Mouse (Mus musculus): ENCODE results near the gene E130308A19Rik. TPM values are rescaled to one million over a fixed set of nuclear protein-coding genes. Genes with fewer than 3 reads are reported as not detected.
"Not testable (repeated sequence)": the region's sequence is repeated elsewhere in the genome, so short reads cannot be mapped to it uniquely, and the experiment has no call there.

E130308A19Rik gene
- polyA plus RNA-seq, 1 experiment from 2014 or later = 16.4 TPM

DNA sequence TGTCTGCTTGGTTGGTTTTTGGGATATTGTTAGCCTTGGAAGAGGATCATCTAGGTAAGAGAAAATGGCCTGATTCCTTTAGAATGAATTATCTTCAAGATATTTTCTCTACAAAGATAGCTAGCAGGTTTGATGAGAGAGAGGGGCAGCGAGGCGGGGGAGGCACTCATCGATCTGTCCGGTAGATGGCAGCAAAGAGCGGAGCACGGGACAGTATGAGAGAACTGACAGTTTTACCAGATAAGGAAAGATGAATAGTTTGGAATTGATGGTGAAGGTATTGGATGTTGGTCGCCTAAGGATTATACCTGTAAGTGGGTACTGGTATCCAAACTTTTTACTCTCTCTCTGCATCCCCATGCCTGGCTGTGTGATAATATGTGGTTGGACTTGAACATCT is 160.7 kb downstream of the E130308A19Rik start:
- WGBS = 0% methylated on average over 7 of the region's 7 CpGs
- TF ChIP-seq EP300 (IDR thresholded peaks at IDR 0.05) (no peak), CTCF (IDR thresholded peaks at IDR 0.05) (peak; percentile 98)
- H3K4me3 ChIP-seq (ENCODE audit: low read depth, low read length) = no peak overlapping the region

GRCm38 (mm10) chr4:59787126-59787525 is 161.1 kb downstream of the E130308A19Rik start:
- no peak overlapping the region for H3K9ac ChIP-seq (replicated peaks; ENCODE audit: low read depth)
- peaks cover 4% of the 10 kb centered on the region; the same call in 1 of the 2 replicates for H3K4me1 ChIP-seq (ENCODE audit: insufficient read depth, low read depth, low read length)
- no peak overlapping the region for H3K4me3 ChIP-seq (ENCODE audit: low read depth, low read length)
- no peak overlapping the region for H3K27ac ChIP-seq (ENCODE audit: low read length)
- H3K9me3 ChIP-seq (ENCODE audit: low read length) = no peaks in the 10 kb centered on the region
- peak; percentile 74 for DNase-seq (ENCODE audit: low spot score)
- H3K27me3 ChIP-seq (replicated peaks; ENCODE audit: insufficient read depth, low read length) = no peaks in the 10 kb centered on the region
- no peaks in the 10 kb centered on the region for H3K36me3 ChIP-seq (ENCODE audit: insufficient read depth, low read length)
- WGBS = 41% methylated on average over 6 of the region's 6 CpGs
- peak; percentile 8; the same call in 1 of the 2 replicates for ATAC-seq
- H3K4me2 ChIP-seq (replicated peaks; ENCODE audit: low read depth, low read length) = no peak overlapping the region
- peak; percentile 76 for TF ChIP-seq EP300 (IDR thresholded peaks at IDR 0.05)
- no peak for TF ChIP-seq CTCF (IDR thresholded peaks at IDR 0.05)

More for the DNA sequence above, 160.7 kb downstream of the E130308A19Rik start:
- Histone ChIP-seq H3K4me2 (replicated peaks; ENCODE audit: low read depth, low read length) (no peak overlapping the region), H3K27me3 (replicated peaks; ENCODE audit: insufficient read depth, low read length) (no peaks in the 10 kb centered on the region), H3K27ac (ENCODE audit: low read length) (no peak overlapping the region), H3K9ac (replicated peaks; ENCODE audit: low read depth) (no peak overlapping the region), H3K9me3 (ENCODE audit: low read length) (no peaks in the 10 kb centered on the region), H3K4me1 (ENCODE audit: insufficient read depth, low read depth, low read length) (peaks cover 4% of the 10 kb centered on the region; the same call in 1 of the 2 replicates), H3K36me3 (ENCODE audit: insufficient read depth, low read length) (no peaks in the 10 kb centered on the region)
- ATAC-seq = peak; percentile 34; the same call in 1 of the 2 replicates
- DNase-seq (ENCODE audit: low spot score) = peak; percentile 67

- Histone ChIP-seq H3K27me3 (replicated peaks; ENCODE audit: insufficient read depth, low read length) (no peaks in the 10 kb centered on the region), H3K9me3 (ENCODE audit: low read length) (no peaks in the 10 kb centered on the region), H3K36me3 (ENCODE audit: insufficient read depth, low read length) (no peaks in the 10 kb centered on the region), H3K4me3 (ENCODE audit: low read depth, low read length) (no peak overlapping the region), H3K9ac (replicated peaks; ENCODE audit: low read depth) (no peak overlapping the region), H3K4me1 (ENCODE audit: insufficient read depth, low read depth, low read length) (no peaks in the 10 kb centered on the region), H3K27ac (ENCODE audit: low read length) (no peak overlapping the region), H3K4me2 (replicated peaks; ENCODE audit: low read depth, low read length) (no peak overlapping the region)
- peak; percentile 29 for DNase-seq (ENCODE audit: low spot score)
- no peak for TF ChIP-seq CTCF (IDR thresholded peaks at IDR 0.05)
- TF ChIP-seq EP300 (IDR thresholded peaks at IDR 0.05) = no peak
- no peak for ATAC-seq
Observed at GRCm38 (mm10) chr4:59789015-59789414, 163.0 kb downstream of the E130308A19Rik start.

DNA sequence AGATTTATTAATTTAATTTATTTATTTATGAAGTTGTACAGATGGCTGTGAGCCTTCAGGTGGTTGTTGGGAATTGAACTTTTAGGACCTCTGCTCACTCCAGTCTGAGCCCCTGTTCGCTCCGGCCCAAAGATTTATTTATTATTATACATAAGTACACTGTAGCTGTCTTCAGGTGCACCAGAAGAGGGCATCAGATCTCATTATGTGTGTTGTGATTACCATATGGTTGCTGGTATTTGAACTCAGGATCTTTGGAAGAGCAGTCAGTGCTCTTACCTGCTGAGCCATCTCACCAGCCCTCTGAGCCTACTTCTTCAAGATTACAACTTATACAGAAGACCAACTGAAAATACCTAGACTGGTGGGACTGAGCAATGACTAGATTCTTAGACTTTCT is 167.6 kb downstream of the E130308A19Rik start:
- not testable (repeated sequence) for H3K9me3 ChIP-seq (ENCODE audit: low read length); H3K4me3 ChIP-seq (ENCODE audit: low read depth, low read length); H3K27ac ChIP-seq (ENCODE audit: low read length); H3K4me2 ChIP-seq (replicated peaks; ENCODE audit: low read depth, low read length); H3K4me1 ChIP-seq (ENCODE audit: insufficient read depth, low read depth, low read length); H3K9ac ChIP-seq (replicated peaks; ENCODE audit: low read depth); DNase-seq (ENCODE audit: low spot score); H3K36me3 ChIP-seq (ENCODE audit: insufficient read depth, low read length); ATAC-seq; H3K27me3 ChIP-seq (replicated peaks; ENCODE audit: insufficient read depth, low read length)
- WGBS = 64% methylated on average over 2 of the region's 2 CpGs

DNA sequence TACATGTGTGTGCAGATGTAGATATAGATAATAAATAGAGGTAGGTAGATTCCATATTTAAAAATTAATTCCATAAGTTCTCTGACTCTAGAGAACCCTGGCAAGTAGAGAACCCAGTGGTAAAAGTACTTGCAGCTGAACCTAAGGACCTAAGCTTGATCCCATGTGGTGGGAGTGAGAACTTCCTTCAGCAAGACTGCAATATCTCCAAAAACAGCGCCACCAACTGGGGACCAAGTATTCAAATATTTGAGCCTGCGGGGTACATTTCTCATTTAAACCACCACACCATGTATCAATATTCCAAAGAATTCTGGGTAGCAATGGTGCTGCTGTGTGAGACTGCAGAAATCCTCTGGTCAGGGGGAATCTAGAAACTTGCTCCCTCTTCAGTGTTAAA is 168.1 kb downstream of the E130308A19Rik start:
- TF ChIP-seq CTCF (IDR thresholded peaks at IDR 0.05) = peak; percentile 34
- no peak for TF ChIP-seq EP300 (IDR thresholded peaks at IDR 0.05)
- Histone ChIP-seq H3K36me3 (ENCODE audit: insufficient read depth, low read length) (no peaks in the 10 kb centered on the region), H3K4me2 (replicated peaks; ENCODE audit: low read depth, low read length) (no peak overlapping the region), H3K27me3 (replicated peaks; ENCODE audit: insufficient read depth, low read length) (no peaks in the 10 kb centered on the region), H3K4me3 (ENCODE audit: low read depth, low read length) (no peak overlapping the region), H3K27ac (ENCODE audit: low read length) (no peak overlapping the region), H3K9me3 (ENCODE audit: low read length) (no peaks in the 10 kb centered on the region), H3K4me1 (ENCODE audit: insufficient read depth, low read depth, low read length) (no peaks in the 10 kb centered on the region), H3K9ac (replicated peaks; ENCODE audit: low read depth) (no peak overlapping the region)
- DNase-seq (ENCODE audit: low spot score) (no peak), ATAC-seq (no peak)
- 73% methylated on average over 2 of the region's 2 CpGs for WGBS

GRCm38 (mm10) chr4:59795788-59796455 is 169.9 kb downstream of the E130308A19Rik start:
- no peaks in the 10 kb centered on the region for H3K4me1 ChIP-seq (ENCODE audit: insufficient read depth, low read depth, low read length)
- H3K36me3 ChIP-seq (ENCODE audit: insufficient read depth, low read length) = no peaks in the 10 kb centered on the region
- H3K27ac ChIP-seq (ENCODE audit: low read length) = no peak overlapping the region
- TF ChIP-seq CTCF (IDR thresholded peaks at IDR 0.05) (no peak), EP300 (IDR thresholded peaks at IDR 0.05) (no peak)
- H3K4me3 ChIP-seq (ENCODE audit: low read depth, low read length) = no peak overlapping the region
- ATAC-seq (no peak), DNase-seq (ENCODE audit: low spot score) (no peak)
- no peaks in the 10 kb centered on the region for H3K27me3 ChIP-seq (replicated peaks; ENCODE audit: insufficient read depth, low read length)
- H3K9ac ChIP-seq (replicated peaks; ENCODE audit: low read depth) = no peak overlapping the region
- WGBS = 72% methylated on average over 2 of the region's 2 CpGs
- H3K9me3 ChIP-seq (ENCODE audit: low read length) = no peaks in the 10 kb centered on the region
- H3K4me2 ChIP-seq (replicated peaks; ENCODE audit: low read depth, low read length) = no peak overlapping the region
